Mouse (Mus musculus) ES-E14 (cell line): ENCODE data around the gene Epn3.

Experiments
- HCFC1 ChIP-seq: IDR thresholded peaks from 2 replicates; pipeline ENCODE4 v1.6.1; 2012; ENCODE audit warnings: low read length, inconsistent platforms, borderline replicate concordance; ENCODE audit not compliant: insufficient read depth
- ZC3H11A ChIP-seq: IDR thresholded peaks from 2 replicates; pipeline ENCODE4 v1.6.1; 2012; ENCODE audit warnings: low read depth, mild to moderate bottlenecking, inconsistent platforms, low read length, borderline replicate concordance

DNA sequence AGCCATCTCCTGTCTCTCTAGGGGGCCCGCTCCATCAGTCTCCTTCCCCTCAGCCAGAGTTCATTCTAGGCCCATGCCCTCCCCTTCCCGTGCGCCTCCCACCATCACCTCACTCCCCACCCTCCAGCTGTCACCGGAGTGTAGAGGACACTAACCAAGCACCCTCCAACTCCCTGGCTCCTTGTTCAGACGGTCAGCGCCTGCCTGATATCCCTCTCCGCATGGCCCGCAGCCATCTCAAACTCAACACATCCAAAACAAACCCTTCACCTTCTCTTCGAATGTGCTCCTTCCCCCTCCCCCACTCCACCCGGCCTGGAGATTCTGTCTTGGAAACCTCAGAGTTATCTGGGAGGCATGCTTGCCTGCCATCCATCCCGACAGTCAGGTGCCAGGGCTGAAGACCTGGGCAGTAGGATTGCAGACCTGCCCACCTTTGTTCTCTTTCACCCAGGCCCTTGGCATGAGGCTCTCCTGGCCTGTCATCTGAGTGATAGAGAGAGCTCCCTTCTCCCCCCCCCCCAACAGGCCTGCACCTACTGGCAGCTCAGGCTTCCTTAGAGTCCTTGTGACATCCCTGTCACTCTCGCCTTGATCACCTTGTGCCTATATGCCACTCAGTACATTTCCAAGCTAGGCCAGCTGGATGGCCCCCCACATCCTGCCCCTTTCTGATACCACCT is 48.5 kb downstream of the Epn3 start:
- TF ChIP-seq ZC3H11A (no peak), HCFC1 (no peak)
